Mouse (Mus musculus): ENCODE results near the gene Slc50a1.

- TF ChIP-seq CTCF (IDR thresholded peaks at IDR 0.05; ENCODE audit: low read depth) = no peak
- TF ChIP-seq EP300 (IDR thresholded peaks at IDR 0.05; ENCODE audit: low read depth) = no peak
Observed at GRCm38 (mm10) chr3:89276061-89276460, 5.7 kb upstream of the Slc50a1 start.
